Mouse (Mus musculus): ENCODE data around the gene Ddrgk1.

DNA sequence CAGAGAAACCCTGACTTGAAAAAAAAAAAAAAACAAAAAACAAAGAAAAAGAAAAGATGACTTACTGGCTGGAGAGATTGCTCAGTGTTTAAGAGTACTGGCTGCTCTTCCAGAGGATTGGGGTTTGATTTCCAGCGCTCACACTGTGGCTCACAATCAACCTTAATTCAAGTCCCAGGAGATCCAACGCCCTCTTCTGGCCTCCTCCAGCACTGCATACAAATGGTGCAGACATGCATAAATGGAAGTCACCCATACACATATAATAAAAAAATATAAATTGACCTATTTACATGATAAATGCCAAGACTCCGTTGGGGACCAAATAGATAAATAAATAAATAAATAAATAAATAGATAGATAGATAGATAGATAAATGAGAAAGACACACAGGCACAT is 36.0 kb downstream of the Ddrgk1 start:
- TF ChIP-seq CTCF (IDR thresholded peaks at IDR 0.05; ENCODE audit: borderline replicate concordance, extremely low read depth, insufficient read depth, insufficient read length) (peak; percentile 21; the same call in 1 of the 2 replicates), POLR2A (IDR thresholded peaks at IDR 0.05; ENCODE audit: borderline replicate concordance, extremely low read depth, insufficient read depth, insufficient read length, poor library complexity, severe bottlenecking) (no peak)
